Mouse (Mus musculus) kidney, adult 8-10 months (tissue): ENCODE results near the gene Zfc3h1.

Experiments used
- DNase-seq, 2 experiments: peaks; one replicate each; pipeline ENCODE4 v3.0.0; 2022

Zfc3h1 gene

GRCm38 (mm10) chr10:115478441-115479141 is 93.8 kb downstream of the Zfc3h1 start:
- no peak for DNase-seq
